Mouse (Mus musculus): ENCODE results near the gene Prrc2b. TPM values are rescaled to one million over a fixed set of nuclear protein-coding genes. Genes with fewer than 3 reads are reported as not detected.

The Prrc2b gene
- polyA plus RNA-seq, 1 experiment from 2014 or later: 30.4 TPM

GRCm38 (mm10) chr2:32222057-32222456, 71.2 kb downstream of the Prrc2b start:
- Histone ChIP-seq H3K9me3 (ENCODE audit: low read length) (no peaks in the 10 kb centered on the region), H3K4me1 (ENCODE audit: insufficient read depth, low read length) (no peaks in the 10 kb centered on the region), H3K9ac (replicated peaks; ENCODE audit: low read length) (no peak overlapping the region), H3K27me3 (ENCODE audit: insufficient read depth, low read length) (no peaks in the 10 kb centered on the region), H3K27ac (ENCODE audit: low read length) (no peak overlapping the region), H3K4me2 (replicated peaks; ENCODE audit: low read depth, low read length) (no peak overlapping the region), H3K36me3 (ENCODE audit: insufficient read depth, low read length) (peaks cover 93% of the 10 kb centered on the region), H3K4me3 (ENCODE audit: low read length) (no peak overlapping the region)
- WGBS: 83% methylated on average over 10 of the region's 10 CpGs
- no peak for ATAC-seq (ENCODE audit: low FRiP score, low TSS enrichment)

- peak overlapping the region; percentile 79 for H3K9ac ChIP-seq (replicated peaks; ENCODE audit: low read length)
- peak overlapping the region; percentile 82 for H3K4me3 ChIP-seq (ENCODE audit: low read length)
- H3K27ac ChIP-seq (ENCODE audit: low read length): peak overlapping the region; percentile 95
- no peaks in the 10 kb centered on the region for H3K27me3 ChIP-seq (ENCODE audit: insufficient read depth, low read length)
- WGBS: 29% methylated on average over 7 of the region's 7 CpGs
- H3K9me3 ChIP-seq (ENCODE audit: low read length): no peaks in the 10 kb centered on the region
- H3K4me2 ChIP-seq (replicated peaks; ENCODE audit: low read depth, low read length): peak overlapping the region; percentile 76
- H3K4me1 ChIP-seq (ENCODE audit: insufficient read depth, low read length): peaks cover 22% of the 10 kb centered on the region
- peaks cover 28% of the 10 kb centered on the region for H3K36me3 ChIP-seq (ENCODE audit: insufficient read depth, low read length)
- ATAC-seq (ENCODE audit: low FRiP score, low TSS enrichment): no peak
These were observed 84.6 kb downstream of the Prrc2b start for GRCm38 (mm10) chr2:32235433-32235832.

GRCm38 (mm10) chr2:32235886-32236759, 85.2 kb downstream of the Prrc2b start, which contains the start of gene Pomt1:
Gene Pomt1, plus strand, starts transcription at chr2:32236590.
- under 1% methylated on average over 54 of the region's 54 CpGs for WGBS
- Histone ChIP-seq H3K36me3 (ENCODE audit: insufficient read depth, low read length) (peaks cover 23% of the 10 kb centered on the region), H3K4me3 (ENCODE audit: low read length) (peak within 1 kb of the TSS; percentile 82), H3K27ac (ENCODE audit: low read length) (peak within 1 kb of the TSS; percentile 95), H3K9ac (replicated peaks; ENCODE audit: low read length) (peak within 1 kb of the TSS; percentile 79), H3K27me3 (ENCODE audit: insufficient read depth, low read length) (no peaks in the 10 kb centered on the region), H3K4me1 (ENCODE audit: insufficient read depth, low read length) (peaks cover 22% of the 10 kb centered on the region), H3K4me2 (replicated peaks; ENCODE audit: low read depth, low read length) (peak within 1 kb of the TSS; percentile 76), H3K9me3 (ENCODE audit: low read length) (no peaks in the 10 kb centered on the region)
- peak; percentile 93 for ATAC-seq (ENCODE audit: low FRiP score, low TSS enrichment)

GRCm38 (mm10) chr2:32236760-32237487, 86.0 kb downstream of the Prrc2b start:
- 0% methylated on average over 20 of the region's 20 CpGs for WGBS
- Histone ChIP-seq H3K27me3 (ENCODE audit: insufficient read depth, low read length) (no peaks in the 10 kb centered on the region), H3K27ac (ENCODE audit: low read length) (peak overlapping the region; percentile 71), H3K9ac (replicated peaks; ENCODE audit: low read length) (peak overlapping the region; percentile 79), H3K4me1 (ENCODE audit: insufficient read depth, low read length) (peaks cover 22% of the 10 kb centered on the region), H3K9me3 (ENCODE audit: low read length) (no peaks in the 10 kb centered on the region), H3K4me2 (replicated peaks; ENCODE audit: low read depth, low read length) (peak overlapping the region; percentile 76), H3K36me3 (ENCODE audit: insufficient read depth, low read length) (peaks cover 15% of the 10 kb centered on the region), H3K4me3 (ENCODE audit: low read length) (peak overlapping the region; percentile 82)
- ATAC-seq (ENCODE audit: low FRiP score, low TSS enrichment): peak; percentile 66

- Histone ChIP-seq H3K4me1 (ENCODE audit: insufficient read depth, low read length) (peaks cover 22% of the 10 kb centered on the region), H3K4me2 (replicated peaks; ENCODE audit: low read depth, low read length) (peak overlapping the region; percentile 76), H3K4me3 (ENCODE audit: low read length) (peak overlapping the region; percentile 82), H3K27me3 (ENCODE audit: insufficient read depth, low read length) (no peaks in the 10 kb centered on the region), H3K36me3 (ENCODE audit: insufficient read depth, low read length) (peaks cover 9% of the 10 kb centered on the region; the same call in 1 of the 2 replicates), H3K9ac (replicated peaks; ENCODE audit: low read length) (peak overlapping the region; percentile 79), H3K9me3 (ENCODE audit: low read length) (no peaks in the 10 kb centered on the region), H3K27ac (ENCODE audit: low read length) (peak overlapping the region; percentile 71)
- WGBS: 34% methylated on average over 4 of the region's 4 CpGs
- ATAC-seq (ENCODE audit: low FRiP score, low TSS enrichment): no peak
These were observed 86.7 kb downstream of the Prrc2b start for GRCm38 (mm10) chr2:32237571-32237970.

- no peak overlapping the region for H3K4me3 ChIP-seq (ENCODE audit: low read length)
- no peak overlapping the region for H3K9ac ChIP-seq (replicated peaks; ENCODE audit: low read length)
- H3K4me1 ChIP-seq (ENCODE audit: insufficient read depth, low read length): peaks cover 22% of the 10 kb centered on the region
- H3K9me3 ChIP-seq (ENCODE audit: low read length): no peaks in the 10 kb centered on the region
- no peak for ATAC-seq (ENCODE audit: low FRiP score, low TSS enrichment)
- no peak overlapping the region for H3K4me2 ChIP-seq (replicated peaks; ENCODE audit: low read depth, low read length)
- H3K36me3 ChIP-seq (ENCODE audit: insufficient read depth, low read length): 0 out of 2 replicates have a peak, but pooled peaks cover under 1% of the 10 kb centered on the region
- H3K27ac ChIP-seq (ENCODE audit: low read length): no peak overlapping the region
- no peaks in the 10 kb centered on the region for H3K27me3 ChIP-seq (ENCODE audit: insufficient read depth, low read length)
- 93% methylated on average over 9 of the region's 9 CpGs for WGBS
These were observed 88.0 kb downstream of the Prrc2b start for GRCm38 (mm10) chr2:32238708-32239435.

GRCm38 (mm10) chr2:32240591-32240990, 89.7 kb downstream of the Prrc2b start:
- Histone ChIP-seq H3K9ac (replicated peaks; ENCODE audit: low read length) (no peak overlapping the region), H3K27me3 (ENCODE audit: insufficient read depth, low read length) (no peaks in the 10 kb centered on the region), H3K27ac (ENCODE audit: low read length) (no peak overlapping the region), H3K36me3 (ENCODE audit: insufficient read depth, low read length) (0 out of 2 replicates have a peak, but pooled peaks cover 7% of the 10 kb centered on the region), H3K4me1 (ENCODE audit: insufficient read depth, low read length) (peaks cover 9% of the 10 kb centered on the region), H3K9me3 (ENCODE audit: low read length) (no peaks in the 10 kb centered on the region), H3K4me3 (ENCODE audit: low read length) (no peak overlapping the region), H3K4me2 (replicated peaks; ENCODE audit: low read depth, low read length) (no peak overlapping the region)
- WGBS: 79% methylated on average over 5 of the region's 5 CpGs
- ATAC-seq (ENCODE audit: low FRiP score, low TSS enrichment): no peak

GRCm38 (mm10) chr2:32242986-32243385, 92.1 kb downstream of the Prrc2b start:
- Histone ChIP-seq H3K4me2 (replicated peaks; ENCODE audit: low read depth, low read length) (no peak overlapping the region), H3K9ac (replicated peaks; ENCODE audit: low read length) (no peak overlapping the region), H3K4me1 (ENCODE audit: insufficient read depth, low read length) (peaks cover 2% of the 10 kb centered on the region; the same call in 1 of the 2 replicates), H3K36me3 (ENCODE audit: insufficient read depth, low read length) (peaks cover 14% of the 10 kb centered on the region), H3K4me3 (ENCODE audit: low read length) (no peak overlapping the region), H3K27ac (ENCODE audit: low read length) (no peak overlapping the region), H3K27me3 (ENCODE audit: insufficient read depth, low read length) (no peaks in the 10 kb centered on the region), H3K9me3 (ENCODE audit: low read length) (no peaks in the 10 kb centered on the region)
- WGBS: 82% methylated on average over 4 of the region's 4 CpGs
- no peak for ATAC-seq (ENCODE audit: low FRiP score, low TSS enrichment)

GRCm38 (mm10) chr2:32246741-32247140, 95.9 kb downstream of the Prrc2b start:
- Histone ChIP-seq H3K27me3 (ENCODE audit: insufficient read depth, low read length) (no peaks in the 10 kb centered on the region), H3K9ac (replicated peaks; ENCODE audit: low read length) (no peak overlapping the region), H3K4me3 (ENCODE audit: low read length) (no peak overlapping the region), H3K9me3 (ENCODE audit: low read length) (no peaks in the 10 kb centered on the region), H3K27ac (ENCODE audit: low read length) (no peak overlapping the region), H3K4me2 (replicated peaks; ENCODE audit: low read depth, low read length) (no peak overlapping the region), H3K4me1 (ENCODE audit: insufficient read depth, low read length) (no peaks in the 10 kb centered on the region), H3K36me3 (ENCODE audit: insufficient read depth, low read length) (peaks cover 31% of the 10 kb centered on the region)
- WGBS: 80% methylated on average over 4 of the region's 4 CpGs
- no peak for ATAC-seq (ENCODE audit: low FRiP score, low TSS enrichment)
